ENCODE assay signal across 11 mouse cellular contexts in the genomic region with DNA sequence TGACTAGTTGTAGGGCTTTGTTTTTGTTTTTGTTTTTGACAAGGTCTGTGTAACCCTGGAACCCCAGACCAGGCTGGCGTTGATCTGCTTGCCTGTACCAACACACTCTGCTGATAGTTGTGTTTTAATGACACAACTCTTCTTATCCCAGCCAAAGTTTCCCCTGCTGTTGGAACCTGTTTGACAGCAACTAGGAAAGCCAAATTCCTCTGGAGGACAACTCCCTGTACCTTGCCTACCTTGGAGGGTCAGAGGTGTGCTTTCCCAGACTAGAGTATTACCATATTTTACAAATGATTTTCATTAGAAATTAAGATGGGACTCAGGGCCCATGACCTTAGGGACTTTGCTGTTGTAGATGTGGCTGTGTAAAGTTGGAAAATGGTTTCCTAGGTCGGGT. TPM values are rescaled to one million over a fixed set of nuclear protein-coding genes. Genes with fewer than 3 reads are reported as not detected.
DNase-seq lines count a peak whose midpoint lies in the region; ATAC-seq and TF ChIP-seq lines count a peak whose summit lies in the region.
"Had no signal": no experiment of that assay in that cellular context is flagged by ENCODE, and none has a peak within 500 bp of the region (broad histone marks: within the 10 kb centered on the region; RNA-seq: fewer than 3 reads in every experiment).

No protein-coding gene starts in this region.

- H3K9me3 ChIP-seq in heart, postnatal 0 days (replicated peaks; ENCODE audit: control insufficient read depth, low read length) = no peaks in the 10 kb centered on the region
- H3K9me3 ChIP-seq in heart, embryonic 12.5 days (replicated peaks) = no peaks in the 10 kb centered on the region
- no peaks in the 10 kb centered on the region for H3K9me3 ChIP-seq in liver, postnatal 0 days (ENCODE audit: low read length)
- H3K9me3 ChIP-seq in ES-Bruce4 (replicated peaks; ENCODE audit: control insufficient read depth, insufficient read depth, low read length, poor library complexity, severe bottlenecking) = no peaks in the 10 kb centered on the region
- no peaks in the 10 kb centered on the region for H3K9me3 ChIP-seq in embryonic facial prominence, embryonic 13.5 days
- H3K9me3 ChIP-seq: liver, embryonic 12.5 days had no signal

- TF ChIP-seq POLR2A in ES-Bruce4 (IDR thresholded peaks at IDR 0.05; ENCODE audit: insufficient read depth, low read length) = no peak

- 0 out of 2 replicates have a peak overlapping the region, but pooled peaks have one; percentile 36 for H3K27ac ChIP-seq in heart, postnatal 0 days (ENCODE audit: low read depth)
- H3K27ac ChIP-seq in heart, embryonic 12.5 days (ENCODE audit: poor library complexity, severe bottlenecking) = no peak overlapping the region
- H3K27ac ChIP-seq in liver, postnatal 0 days (ENCODE audit: low read depth) = 0 out of 2 replicates have a peak overlapping the region, but pooled peaks have one; percentile 29
- peak overlapping the region; percentile 71 for H3K27ac ChIP-seq in ES-Bruce4 (ENCODE audit: insufficient read depth, low read length)
- peak overlapping the region; percentile 44; the same call in 1 of the 2 replicates for H3K27ac ChIP-seq in embryonic facial prominence, embryonic 13.5 days
- H3K27ac ChIP-seq: liver, embryonic 12.5 days had no signal

- no peak for DNase-seq in heart, postnatal 0 days (ENCODE audit: low spot score)
- DNase-seq in liver, postnatal 0 days = no peak
- DNase-seq in liver = no peak
- DNase-seq in retina, embryonic 14.5 days (ENCODE audit: low spot score) = no peak
- DNase-seq: heart, postnatal 4 days; lung, postnatal 36 days had no signal

- 68% methylated on average over 2 of the region's 2 CpGs for WGBS in heart, postnatal 0 days
- WGBS in heart, embryonic 12.5 days = 56% methylated on average over 2 of the region's 2 CpGs
- WGBS in liver, postnatal 0 days (ENCODE audit: insufficient replicate concordance) = 62% methylated on average over 2 of the region's 2 CpGs
- 52% methylated on average over 2 of the region's 2 CpGs for WGBS in embryonic facial prominence, embryonic 13.5 days

- no peaks in the 10 kb centered on the region for H3K27me3 ChIP-seq in heart, postnatal 0 days (ENCODE audit: control insufficient read depth, insufficient read depth, low read length)
- no peaks in the 10 kb centered on the region for H3K27me3 ChIP-seq in heart, embryonic 12.5 days (replicated peaks)
- H3K27me3 ChIP-seq in liver, postnatal 0 days (ENCODE audit: insufficient read depth, low read length) = no peaks in the 10 kb centered on the region
- H3K27me3 ChIP-seq in ES-Bruce4 (ENCODE audit: control insufficient read depth, insufficient read depth, low read length, poor library complexity, severe bottlenecking) = no peaks in the 10 kb centered on the region
- no peaks in the 10 kb centered on the region for H3K27me3 ChIP-seq in embryonic facial prominence, embryonic 13.5 days
- H3K27me3 ChIP-seq: liver, embryonic 12.5 days had no signal

- ATAC-seq in heart, postnatal 0 days (ENCODE audit: insufficient read depth, low read depth) = no peak
- no peak for ATAC-seq in heart, embryonic 12.5 days (ENCODE audit: insufficient number of reproducible peaks, low FRiP score)
- ATAC-seq in liver, postnatal 0 days = no peak
- ATAC-seq in embryonic facial prominence, embryonic 13.5 days (ENCODE audit: insufficient number of reproducible peaks, insufficient read depth, low FRiP score, low TSS enrichment, low read depth) = no peak
- ATAC-seq: intestine, postnatal 0 days; liver, embryonic 12.5 days had no signal

- no peaks in the 10 kb centered on the region for H3K36me3 ChIP-seq in heart, postnatal 0 days (replicated peaks; ENCODE audit: control insufficient read depth, insufficient read depth, low read length)
- H3K36me3 ChIP-seq in heart, embryonic 12.5 days = no peaks in the 10 kb centered on the region
- H3K36me3 ChIP-seq in liver, postnatal 0 days (replicated peaks; ENCODE audit: insufficient read depth, low read length) = no peaks in the 10 kb centered on the region
- no peaks in the 10 kb centered on the region; the same call in 1 of the 2 replicates for H3K36me3 ChIP-seq in ES-Bruce4 (ENCODE audit: control insufficient read depth, insufficient read depth, low read length, poor library complexity, severe bottlenecking)
- no peaks in the 10 kb centered on the region for H3K36me3 ChIP-seq in embryonic facial prominence, embryonic 13.5 days
- H3K36me3 ChIP-seq: liver, embryonic 12.5 days had no signal

- no peak for TF ChIP-seq CTCF in heart, postnatal 0 days (IDR thresholded peaks at IDR 0.05; ENCODE audit: low read depth)
- TF ChIP-seq CTCF in liver, postnatal 0 days (IDR thresholded peaks at IDR 0.05; ENCODE audit: low read depth) = no peak
- TF ChIP-seq CTCF in ES-Bruce4 (IDR thresholded peaks at IDR 0.05; ENCODE audit: low read depth, low read length) = no peak

- H3K4me3 ChIP-seq in heart, postnatal 0 days (ENCODE audit: low read depth, low read length) = no peak overlapping the region
- no peak overlapping the region for H3K4me3 ChIP-seq in heart, embryonic 12.5 days
- no peak overlapping the region for H3K4me3 ChIP-seq in liver, postnatal 0 days (ENCODE audit: low read depth, low read length)
- H3K4me3 ChIP-seq in ES-Bruce4 (ENCODE audit: low read depth, low read length) = no peak overlapping the region
- no peak overlapping the region for H3K4me3 ChIP-seq in embryonic facial prominence, embryonic 13.5 days
- H3K4me3 ChIP-seq: liver, embryonic 12.5 days had no signal

- H3K4me2 ChIP-seq in heart, postnatal 0 days (ENCODE audit: low read depth, low read length) = no peak overlapping the region
- H3K4me2 ChIP-seq in heart, embryonic 12.5 days = no peak overlapping the region
- no peak overlapping the region for H3K4me2 ChIP-seq in liver, postnatal 0 days (ENCODE audit: low read depth, low read length)
- H3K4me2 ChIP-seq in embryonic facial prominence, embryonic 13.5 days = no peak overlapping the region
- H3K4me2 ChIP-seq: liver, embryonic 12.5 days had no signal

- TF ChIP-seq EP300 in heart, postnatal 0 days (IDR thresholded peaks at IDR 0.05; ENCODE audit: low read depth) = no peak
- TF ChIP-seq EP300 in liver, postnatal 0 days (IDR thresholded peaks at IDR 0.05; ENCODE audit: low read depth) = no peak
- no peak for TF ChIP-seq EP300 in ES-Bruce4 (IDR thresholded peaks at IDR 0.05; ENCODE audit: insufficient read depth, low read depth, low read length)

- peaks cover 22% of the 10 kb centered on the region for H3K4me1 ChIP-seq in heart, postnatal 0 days (ENCODE audit: control insufficient read depth, insufficient read depth)
- peaks cover 41% of the 10 kb centered on the region for H3K4me1 ChIP-seq in heart, embryonic 12.5 days (replicated peaks)
- peaks cover 19% of the 10 kb centered on the region for H3K4me1 ChIP-seq in liver, postnatal 0 days (ENCODE audit: insufficient read depth)
- peaks cover 5% of the 10 kb centered on the region for H3K4me1 ChIP-seq in ES-Bruce4 (ENCODE audit: control insufficient read depth, insufficient read depth, low read length)
- H3K4me1 ChIP-seq in embryonic facial prominence, embryonic 13.5 days = peaks cover 33% of the 10 kb centered on the region

- H3K9ac ChIP-seq in heart, postnatal 0 days (replicated peaks; ENCODE audit: low read depth, low read length) = no peak overlapping the region
- H3K9ac ChIP-seq in heart, embryonic 12.5 days = no peak overlapping the region
- no peak overlapping the region; the same call in 1 of the 2 replicates for H3K9ac ChIP-seq in liver, postnatal 0 days (replicated peaks)
- no peak overlapping the region for H3K9ac ChIP-seq in ES-Bruce4 (ENCODE audit: low read depth, poor library complexity, severe bottlenecking)
- no peak overlapping the region for H3K9ac ChIP-seq in embryonic facial prominence, embryonic 13.5 days
- H3K9ac ChIP-seq: liver, embryonic 12.5 days had no signal

RNA-seq across cellular contexts. Expression of a gene that starts 9.3 kb away (rescaled TPM):
- total RNA-seq in heart, postnatal 0 days (2014; rRNA removed; ENCODE audit: low replicate concordance) = 17.7 and 48.7 TPM in 2 replicates
- 5.8 and 6.2 TPM in 2 replicates for polyA plus RNA-seq in heart, postnatal 0 days (2015; fragmentation: Nextera tagmentation; extraction: Ambion mirVana)
- 16.4 and 17.4 TPM in 2 replicates for polyA plus RNA-seq in heart, embryonic 12.5 days (2016; fragmentation: Nextera tagmentation; extraction: Ambion mirVana)
- polyA plus RNA-seq in liver, postnatal 0 days (2015; fragmentation: Nextera tagmentation; extraction: Ambion mirVana) = 3.3 and 3.9 TPM in 2 replicates
- 118 and 124 TPM in 2 replicates for polyA plus RNA-seq in ES-Bruce4 (2011; ENCODE audit: insufficient read depth, insufficient read length, low read depth, missing spikeins)
- 14.4 and 14.7 TPM in 2 replicates for polyA plus RNA-seq in embryonic facial prominence, embryonic 13.5 days (2015; fragmentation: Nextera tagmentation; extraction: Ambion mirVana)
